Mouse (Mus musculus): ENCODE results near the gene Rps17. TPM values are rescaled to one million over a fixed set of nuclear protein-coding genes. Genes with fewer than 3 reads are reported as not detected.

The Rps17 gene
- polyA plus RNA-seq, 1 experiment: 776 TPM

DNA sequence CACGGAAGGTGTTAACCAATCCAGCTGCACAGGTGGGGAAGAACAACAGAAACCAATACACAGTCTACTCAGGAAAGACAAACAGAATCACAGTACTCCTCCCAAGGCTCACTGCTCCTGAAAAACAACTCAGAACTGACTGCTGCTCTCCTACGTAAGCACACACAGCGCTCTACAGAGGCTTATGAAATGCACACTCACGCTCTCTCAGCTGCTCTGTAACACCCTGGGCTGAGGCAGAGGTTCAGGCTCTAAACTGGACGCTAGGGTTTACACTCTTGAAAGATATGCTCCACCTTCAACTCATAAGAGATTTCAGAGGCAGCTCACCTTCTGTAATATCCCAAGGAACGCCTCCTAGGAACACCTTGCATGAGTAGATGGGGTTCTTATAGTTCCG, 11.9 kb upstream of the Rps17 start:
- no peaks in the 10 kb centered on the region for H3K27me3 ChIP-seq (ENCODE audit: control insufficient read depth, insufficient read depth, low read length)
- no peak overlapping the region for H3K27ac ChIP-seq (ENCODE audit: insufficient read depth, low read length)
- no peaks in the 10 kb centered on the region for H3K36me3 ChIP-seq (ENCODE audit: control insufficient read depth, insufficient read depth, low read length)
- H3K4me3 ChIP-seq (ENCODE audit: extremely low read depth, insufficient read depth, insufficient read length): no peak overlapping the region
- no peak for DNase-seq (ENCODE audit: low read depth in 1 of 2, low spot score in 2 of 2)
- WGBS: 81% methylated on average over 7 of the region's 7 CpGs
- H3K4me1 ChIP-seq (ENCODE audit: control insufficient read depth, insufficient read depth, insufficient read length): no peaks in the 10 kb centered on the region
- TF ChIP-seq POLR2A (IDR thresholded peaks at IDR 0.05; ENCODE audit: low read depth, low read length) (no peak), CTCF (IDR thresholded peaks at IDR 0.05; ENCODE audit: extremely low read depth, insufficient read depth, insufficient read length, insufficient replicate concordance) (no peak)

DNA sequence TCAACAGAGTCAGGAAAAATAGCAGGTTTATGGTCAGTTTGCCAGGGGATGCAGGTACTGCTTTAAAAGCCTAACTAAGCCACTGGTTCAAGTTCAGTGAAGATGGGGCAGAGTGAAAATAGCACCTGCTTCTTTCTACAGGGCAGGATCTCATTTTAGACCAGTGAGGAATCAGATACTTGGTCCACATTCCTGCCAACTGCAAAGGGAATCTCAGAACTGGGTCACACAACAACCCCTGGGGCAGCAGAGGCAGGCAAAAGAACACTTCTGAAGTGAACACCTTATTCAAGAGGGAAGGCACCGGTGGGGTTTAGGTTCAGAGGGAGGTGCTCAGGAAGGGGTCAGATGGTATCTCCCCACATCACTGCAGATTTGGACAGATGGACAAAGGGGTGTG, 11.3 kb upstream of the Rps17 start:
- H3K4me3 ChIP-seq (ENCODE audit: extremely low read depth, insufficient read depth, insufficient read length): no peak overlapping the region
- WGBS: 73% methylated on average over 1 of the region's 1 CpGs
- H3K27me3 ChIP-seq (ENCODE audit: control insufficient read depth, insufficient read depth, low read length): no peaks in the 10 kb centered on the region
- DNase-seq (ENCODE audit: low read depth in 1 of 2, low spot score in 2 of 2): no peak
- H3K36me3 ChIP-seq (ENCODE audit: control insufficient read depth, insufficient read depth, low read length): no peaks in the 10 kb centered on the region
- no peaks in the 10 kb centered on the region for H3K4me1 ChIP-seq (ENCODE audit: control insufficient read depth, insufficient read depth, insufficient read length)
- TF ChIP-seq CTCF (IDR thresholded peaks at IDR 0.05; ENCODE audit: extremely low read depth, insufficient read depth, insufficient read length, insufficient replicate concordance) (no peak), POLR2A (IDR thresholded peaks at IDR 0.05; ENCODE audit: low read depth, low read length) (no peak)
- H3K27ac ChIP-seq (ENCODE audit: insufficient read depth, low read length): no peak overlapping the region

DNA sequence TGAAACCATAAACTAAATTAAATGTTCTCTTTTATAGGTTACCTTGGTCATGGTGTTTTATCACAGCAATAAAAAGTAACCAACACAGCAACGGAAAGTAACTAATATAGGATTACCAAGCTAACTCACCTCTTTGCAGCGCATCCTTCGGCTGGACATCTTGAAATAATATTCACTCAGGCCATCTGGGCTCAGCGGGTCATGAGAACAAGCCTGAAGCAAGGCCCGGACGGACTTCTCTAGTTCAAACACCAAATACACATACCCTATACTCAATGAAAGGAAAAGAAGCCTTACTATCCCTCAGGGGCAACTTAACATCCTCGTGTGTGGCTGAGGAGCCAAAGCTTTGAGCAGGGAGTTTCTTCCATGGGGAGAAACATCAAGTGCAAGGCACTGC, 10.7 kb upstream of the Rps17 start:
- H3K27me3 ChIP-seq (ENCODE audit: control insufficient read depth, insufficient read depth, low read length): no peaks in the 10 kb centered on the region
- no peak for DNase-seq (ENCODE audit: low read depth in 1 of 2, low spot score in 2 of 2)
- H3K4me1 ChIP-seq (ENCODE audit: control insufficient read depth, insufficient read depth, insufficient read length): no peaks in the 10 kb centered on the region
- H3K27ac ChIP-seq (ENCODE audit: insufficient read depth, low read length): no peak overlapping the region
- H3K36me3 ChIP-seq (ENCODE audit: control insufficient read depth, insufficient read depth, low read length): no peaks in the 10 kb centered on the region
- no peak overlapping the region for H3K4me3 ChIP-seq (ENCODE audit: extremely low read depth, insufficient read depth, insufficient read length)
- TF ChIP-seq POLR2A (IDR thresholded peaks at IDR 0.05; ENCODE audit: low read depth, low read length): no peak
- no peak for TF ChIP-seq CTCF (IDR thresholded peaks at IDR 0.05; ENCODE audit: extremely low read depth, insufficient read depth, insufficient read length, insufficient replicate concordance)
- 85% methylated on average over 7 of the region's 7 CpGs for WGBS

DNA sequence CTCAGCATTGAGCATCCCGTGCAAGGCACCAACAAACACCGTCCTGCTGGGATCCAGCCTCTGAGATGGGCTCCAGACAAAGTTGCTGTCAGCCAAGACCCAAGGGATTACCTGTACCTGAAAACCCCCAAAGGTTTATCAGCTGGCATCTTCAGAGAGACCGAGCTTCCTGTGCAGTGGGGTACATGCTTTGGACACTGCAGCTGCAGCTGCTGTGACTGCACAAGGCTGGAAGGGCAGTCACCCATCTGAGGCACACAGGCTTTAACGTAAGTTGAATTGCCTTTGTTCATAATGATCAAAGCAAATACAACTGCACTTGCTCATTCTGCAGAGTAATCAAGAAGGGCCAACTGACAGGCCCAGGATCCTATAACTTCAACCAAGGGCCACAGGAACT, 6.8 kb upstream of the Rps17 start:
- TF ChIP-seq CTCF (IDR thresholded peaks at IDR 0.05; ENCODE audit: extremely low read depth, insufficient read depth, insufficient read length, insufficient replicate concordance) (no peak), POLR2A (IDR thresholded peaks at IDR 0.05; ENCODE audit: low read depth, low read length) (no peak)
- WGBS: 83% methylated on average over 4 of the region's 4 CpGs
- Histone ChIP-seq H3K4me3 (ENCODE audit: extremely low read depth, insufficient read depth, insufficient read length) (no peak overlapping the region), H3K4me1 (ENCODE audit: control insufficient read depth, insufficient read depth, insufficient read length) (no peaks in the 10 kb centered on the region), H3K27me3 (ENCODE audit: control insufficient read depth, insufficient read depth, low read length) (no peaks in the 10 kb centered on the region), H3K27ac (ENCODE audit: insufficient read depth, low read length) (no peak overlapping the region), H3K36me3 (ENCODE audit: control insufficient read depth, insufficient read depth, low read length) (no peaks in the 10 kb centered on the region)
- no peak for DNase-seq (ENCODE audit: low read depth in 1 of 2, low spot score in 2 of 2)

DNA sequence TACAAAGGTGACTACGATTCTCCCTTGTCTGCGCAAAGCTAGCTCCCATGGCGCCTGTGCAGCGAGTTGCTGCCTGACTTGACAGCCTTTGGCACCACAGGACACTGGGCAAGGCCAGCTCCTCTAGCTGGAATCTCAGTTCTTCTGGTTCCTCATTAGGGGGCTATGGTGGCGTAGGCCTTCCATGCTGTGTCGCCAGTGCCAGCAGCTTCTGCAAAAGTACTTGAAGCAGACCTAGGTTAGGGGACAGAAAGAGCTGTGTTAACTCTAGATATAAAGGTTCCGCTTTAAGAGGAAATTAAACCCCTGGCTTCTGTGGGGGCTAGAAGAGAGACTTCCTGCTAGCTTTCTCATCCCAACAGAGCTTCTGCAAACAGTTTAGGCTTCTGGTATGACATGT, 3.2 kb upstream of the Rps17 start:
- no peak for DNase-seq (ENCODE audit: low read depth in 1 of 2, low spot score in 2 of 2)
- no peak overlapping the region for H3K27ac ChIP-seq (ENCODE audit: insufficient read depth, low read length)
- 57% methylated on average over 7 of the region's 7 CpGs for WGBS
- peaks cover 4% of the 10 kb centered on the region for H3K36me3 ChIP-seq (ENCODE audit: control insufficient read depth, insufficient read depth, low read length)
- TF ChIP-seq CTCF (IDR thresholded peaks at IDR 0.05; ENCODE audit: extremely low read depth, insufficient read depth, insufficient read length, insufficient replicate concordance) (no peak), POLR2A (IDR thresholded peaks at IDR 0.05; ENCODE audit: low read depth, low read length) (no peak)
- peaks cover 10% of the 10 kb centered on the region; the same call in 1 of the 2 replicates for H3K4me1 ChIP-seq (ENCODE audit: control insufficient read depth, insufficient read depth, insufficient read length)
- no peaks in the 10 kb centered on the region for H3K27me3 ChIP-seq (ENCODE audit: control insufficient read depth, insufficient read depth, low read length)
- H3K4me3 ChIP-seq (ENCODE audit: extremely low read depth, insufficient read depth, insufficient read length): no peak overlapping the region

DNA sequence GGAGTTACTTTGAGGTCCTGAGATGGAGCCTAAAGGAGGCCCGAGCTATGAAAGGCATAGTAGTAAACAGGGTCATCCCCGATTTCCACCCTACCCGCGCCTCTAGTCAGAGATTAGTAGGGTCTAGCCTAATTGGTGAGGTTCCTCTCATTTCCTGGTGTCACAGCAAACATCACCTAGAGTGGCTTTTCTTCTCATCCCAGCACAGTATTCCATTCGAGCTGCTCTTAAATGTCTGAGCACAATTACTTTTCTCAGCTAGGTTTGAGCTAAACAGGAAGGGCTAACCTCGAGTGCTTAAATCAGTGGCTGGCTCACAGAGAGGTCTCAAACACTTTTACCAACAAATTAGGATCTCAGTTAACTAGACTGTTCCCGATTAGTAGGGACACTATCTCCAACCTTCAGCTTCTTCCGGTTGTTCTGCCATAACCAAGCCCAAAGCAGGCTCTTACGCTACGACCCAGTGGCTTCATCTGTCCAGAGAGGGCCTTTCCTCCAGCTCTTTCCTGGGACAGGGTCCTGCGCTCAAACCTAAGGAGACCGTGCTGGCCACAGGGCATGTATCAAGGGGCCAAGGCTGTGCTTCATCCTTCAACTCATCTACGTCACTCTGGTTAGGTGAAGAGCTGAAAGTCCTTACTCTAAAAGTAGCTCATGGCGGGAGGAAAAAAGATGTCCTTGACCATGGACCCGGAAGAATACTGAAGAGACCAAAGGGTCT, 555 bp upstream of the Rps17 start:
- no peak; the same call in 1 of the 2 replicates for TF ChIP-seq POLR2A (IDR thresholded peaks at IDR 0.05; ENCODE audit: low read depth, low read length)
- no peak for TF ChIP-seq CTCF (IDR thresholded peaks at IDR 0.05; ENCODE audit: extremely low read depth, insufficient read depth, insufficient read length, insufficient replicate concordance)
- H3K36me3 ChIP-seq (ENCODE audit: control insufficient read depth, insufficient read depth, low read length): peaks cover 15% of the 10 kb centered on the region
- no peak for DNase-seq (ENCODE audit: low read depth in 1 of 2, low spot score in 2 of 2)
- H3K27me3 ChIP-seq (ENCODE audit: control insufficient read depth, insufficient read depth, low read length): no peaks in the 10 kb centered on the region
- H3K27ac ChIP-seq (ENCODE audit: insufficient read depth, low read length): peak overlapping the region; percentile 72
- H3K4me3 ChIP-seq (ENCODE audit: extremely low read depth, insufficient read depth, insufficient read length): peak overlapping the region; percentile 64
- H3K4me1 ChIP-seq (ENCODE audit: control insufficient read depth, insufficient read depth, insufficient read length): peaks cover 11% of the 10 kb centered on the region; the same call in 1 of the 2 replicates
- WGBS: 62% methylated on average over 15 of the region's 15 CpGs

DNA sequence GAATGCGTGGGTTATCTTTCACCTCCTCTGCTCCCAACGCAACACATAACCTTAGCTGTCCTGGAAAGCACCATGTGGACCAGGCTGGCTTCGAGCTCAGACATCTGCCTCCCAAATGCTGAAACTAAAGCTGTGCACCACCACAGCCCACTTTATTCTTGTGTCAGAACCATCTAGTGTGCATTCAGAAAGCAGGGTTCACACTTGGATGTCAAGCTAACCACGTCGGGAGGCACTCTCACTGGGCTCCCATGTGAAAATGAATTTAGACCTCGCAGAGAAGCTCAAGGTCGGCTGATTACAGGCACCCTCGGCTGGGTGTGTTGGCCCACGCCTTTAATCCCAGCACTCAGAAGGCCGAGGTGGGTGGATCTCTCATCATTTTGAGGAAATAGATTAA, 1.2 kb downstream of the Rps17 start:
- H3K36me3 ChIP-seq (ENCODE audit: control insufficient read depth, insufficient read depth, low read length): peaks cover 21% of the 10 kb centered on the region
- H3K27ac ChIP-seq (ENCODE audit: insufficient read depth, low read length): no peak overlapping the region

More for the DNA sequence above, 1.2 kb downstream of the Rps17 start:
- no peak for TF ChIP-seq POLR2A (IDR thresholded peaks at IDR 0.05; ENCODE audit: low read depth, low read length)
- 9% methylated on average over 10 of the region's 10 CpGs for WGBS
- DNase-seq (ENCODE audit: low read depth in 1 of 2, low spot score in 2 of 2): no peak
- peaks cover 11% of the 10 kb centered on the region; the same call in 1 of the 2 replicates for H3K4me1 ChIP-seq (ENCODE audit: control insufficient read depth, insufficient read depth, insufficient read length)
- no peaks in the 10 kb centered on the region for H3K27me3 ChIP-seq (ENCODE audit: control insufficient read depth, insufficient read depth, low read length)
- H3K4me3 ChIP-seq (ENCODE audit: extremely low read depth, insufficient read depth, insufficient read length): peak overlapping the region; percentile 88; the same call in 1 of the 2 replicates

Measured in spleen, adult 2 months (tissue).